Mouse (Mus musculus): ENCODE data around the gene A730049H05Rik. TPM values are rescaled to one million over a fixed set of nuclear protein-coding genes. Genes with fewer than 3 reads are reported as not detected.

A730049H05Rik gene
- polyA plus RNA-seq, 1 experiment from 2014 or later: 0.99 TPM

- H3K27ac ChIP-seq: no peak overlapping the region
- H3K36me3 ChIP-seq (replicated peaks): no peaks in the 10 kb centered on the region
- peaks cover 32% of the 10 kb centered on the region for H3K4me1 ChIP-seq
- no peak overlapping the region for H3K4me3 ChIP-seq
- H3K9me3 ChIP-seq: no peaks in the 10 kb centered on the region
- 14% methylated on average over 2 of the region's 2 CpGs for whole genome bisulfite sequencing
- no peaks in the 10 kb centered on the region for H3K27me3 ChIP-seq (ENCODE audit: poor library complexity, severe bottlenecking)
- DNase-seq (ENCODE audit: extremely low spot score, low spot score): no peak
Observed at GRCm38 (mm10) chr6:92842000-92842399, 25.7 kb downstream of the A730049H05Rik start.

DNA sequence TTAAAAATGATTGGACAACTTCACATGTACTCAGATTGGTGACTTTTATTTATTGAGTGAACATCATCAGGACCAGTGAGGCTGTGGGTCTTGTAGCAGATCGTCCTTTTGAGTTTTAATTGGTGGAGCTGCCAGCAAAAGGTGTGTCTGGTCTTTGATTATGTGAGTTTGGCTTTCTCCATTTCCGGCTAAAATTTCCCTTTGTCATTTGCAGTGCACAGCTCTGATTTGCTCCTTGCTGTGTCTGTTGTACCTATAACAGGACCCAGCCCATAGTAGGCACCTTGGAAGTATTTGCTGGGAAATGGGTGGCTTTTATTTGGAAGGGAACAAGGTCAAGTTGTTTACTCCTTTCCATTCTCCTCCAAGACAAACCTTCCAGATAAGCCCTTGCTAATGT, 27.2 kb downstream of the A730049H05Rik start:
- Histone ChIP-seq H3K4me1 (peaks cover 32% of the 10 kb centered on the region), H3K9me3 (no peaks in the 10 kb centered on the region), H3K27me3 (ENCODE audit: poor library complexity, severe bottlenecking) (no peaks in the 10 kb centered on the region), H3K27ac (no peak overlapping the region), H3K4me3 (no peak overlapping the region), H3K36me3 (replicated peaks) (no peaks in the 10 kb centered on the region)
- no peak for DNase-seq (ENCODE audit: extremely low spot score, low spot score)
- WGBS: 81% methylated on average over 2 of the region's 2 CpGs

DNA sequence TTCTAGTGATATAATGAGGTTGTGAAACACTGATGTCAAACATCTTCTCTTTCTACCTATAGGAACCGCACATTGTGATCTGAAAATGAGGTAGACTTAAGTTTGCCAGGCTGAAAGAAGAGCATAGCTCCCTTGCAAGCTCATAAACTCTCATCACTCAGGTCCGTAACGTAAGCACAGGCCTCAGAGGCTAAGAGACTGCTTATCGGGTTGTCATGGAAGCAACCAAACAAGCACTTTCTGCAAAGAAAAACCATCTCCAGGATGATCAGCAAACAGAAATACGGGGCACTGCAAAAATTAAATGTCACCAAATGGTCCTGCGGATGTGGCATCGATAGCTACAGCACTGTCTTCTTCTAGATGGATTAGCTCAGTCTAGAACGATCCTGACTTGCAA, 29.6 kb downstream of the A730049H05Rik start:
- WGBS: 93% methylated on average over 8 of the region's 8 CpGs
- Histone ChIP-seq H3K27me3 (ENCODE audit: poor library complexity, severe bottlenecking) (no peaks in the 10 kb centered on the region), H3K4me3 (no peak overlapping the region), H3K4me1 (peaks cover 30% of the 10 kb centered on the region), H3K27ac (no peak overlapping the region), H3K9me3 (no peaks in the 10 kb centered on the region), H3K36me3 (replicated peaks) (peaks cover 5% of the 10 kb centered on the region; the same call in 1 of the 2 replicates)
- DNase-seq (ENCODE audit: extremely low spot score, low spot score): no peak

DNA sequence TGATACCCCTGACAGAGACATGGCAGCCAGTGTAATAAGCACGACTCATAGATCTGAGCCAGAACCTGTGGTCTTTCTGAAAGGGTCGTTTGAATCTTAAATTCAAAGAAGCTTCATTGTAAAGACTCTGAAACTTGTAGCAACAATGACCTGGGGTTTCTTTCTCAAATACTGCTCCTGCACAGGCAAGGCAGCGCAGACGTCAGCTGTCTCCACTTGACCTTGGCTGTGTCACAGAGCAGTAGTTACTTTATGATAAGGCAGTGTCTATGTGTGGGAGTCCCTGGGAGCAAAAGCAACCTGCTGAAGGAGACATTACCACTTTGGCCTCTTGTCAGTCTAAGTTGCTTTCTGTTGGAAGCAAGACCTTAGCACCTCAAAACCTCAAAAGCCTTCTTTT, 30.3 kb downstream of the A730049H05Rik start:
- 73% methylated on average over 4 of the region's 4 CpGs for WGBS
- no peaks in the 10 kb centered on the region for H3K27me3 ChIP-seq (ENCODE audit: poor library complexity, severe bottlenecking)
- DNase-seq (ENCODE audit: extremely low spot score, low spot score): no peak
- H3K4me1 ChIP-seq: peaks cover 24% of the 10 kb centered on the region
- peaks cover 5% of the 10 kb centered on the region; the same call in 1 of the 2 replicates for H3K36me3 ChIP-seq (replicated peaks)
- H3K9me3 ChIP-seq: no peaks in the 10 kb centered on the region
- H3K27ac ChIP-seq: no peak overlapping the region
- no peak overlapping the region for H3K4me3 ChIP-seq

DNA sequence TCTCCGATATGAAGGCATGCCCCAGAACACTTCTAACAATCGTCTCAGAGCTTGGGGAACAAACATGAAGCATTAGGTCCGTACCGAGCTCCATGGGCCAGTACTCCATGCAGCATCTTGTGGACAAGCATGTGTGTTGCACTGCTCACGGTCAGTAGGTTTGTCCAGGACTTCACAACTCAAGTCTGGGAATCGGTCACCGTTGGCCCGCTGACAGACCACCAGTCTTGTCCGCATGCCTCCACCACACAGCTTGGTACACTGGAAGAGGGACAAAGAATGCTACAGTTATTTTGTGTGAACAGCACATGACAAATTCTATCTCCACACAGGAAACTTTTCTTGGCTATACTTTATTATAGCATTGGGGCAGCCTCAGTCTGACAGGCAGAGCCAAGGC, 32.9 kb downstream of the A730049H05Rik start:
- WGBS: 96% methylated on average over 9 of the region's 9 CpGs
- no peak for DNase-seq (ENCODE audit: extremely low spot score, low spot score)
- Histone ChIP-seq H3K36me3 (replicated peaks) (peaks cover 5% of the 10 kb centered on the region; the same call in 1 of the 2 replicates), H3K9me3 (no peaks in the 10 kb centered on the region), H3K27ac (no peak overlapping the region), H3K27me3 (ENCODE audit: poor library complexity, severe bottlenecking) (no peaks in the 10 kb centered on the region), H3K4me1 (peaks cover 6% of the 10 kb centered on the region; the same call in 1 of the 2 replicates), H3K4me3 (no peak overlapping the region)

DNA sequence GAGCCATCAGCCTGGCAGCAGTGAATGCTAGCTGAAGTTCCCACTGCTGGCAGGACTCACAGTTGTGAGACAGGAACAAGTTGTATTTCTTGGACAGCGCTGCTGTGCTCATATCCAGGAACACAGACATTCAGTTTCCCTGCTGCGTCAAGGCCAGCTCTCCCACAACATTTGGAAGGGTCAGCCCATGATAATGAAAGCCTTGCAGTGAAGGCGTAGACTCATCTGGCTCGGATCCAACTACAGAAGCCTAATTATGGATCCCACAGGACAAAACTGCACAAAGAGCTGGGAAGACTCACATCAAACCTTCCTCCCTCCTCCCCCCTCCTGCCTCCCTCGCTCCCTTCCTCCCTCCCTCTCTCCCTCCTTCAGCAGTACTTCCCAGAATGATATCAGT, 34.0 kb downstream of the A730049H05Rik start:
- no peak overlapping the region for H3K27ac ChIP-seq
- H3K36me3 ChIP-seq (replicated peaks): peaks cover 5% of the 10 kb centered on the region; the same call in 1 of the 2 replicates
- peaks cover 6% of the 10 kb centered on the region; the same call in 1 of the 2 replicates for H3K4me1 ChIP-seq
- H3K9me3 ChIP-seq: no peaks in the 10 kb centered on the region
- DNase-seq (ENCODE audit: extremely low spot score, low spot score): no peak
- H3K27me3 ChIP-seq (ENCODE audit: poor library complexity, severe bottlenecking): no peaks in the 10 kb centered on the region
- no peak overlapping the region for H3K4me3 ChIP-seq
- WGBS: 77% methylated on average over 5 of the region's 5 CpGs

GRCm38 (mm10) chr6:92854873-92855272, 38.6 kb downstream of the A730049H05Rik start:
- H3K4me1 ChIP-seq: peaks cover 10% of the 10 kb centered on the region; the same call in 1 of the 2 replicates
- no peak for DNase-seq (ENCODE audit: extremely low spot score, low spot score)
- H3K36me3 ChIP-seq (replicated peaks): peaks cover 13% of the 10 kb centered on the region
- no peaks in the 10 kb centered on the region for H3K9me3 ChIP-seq
- 88% methylated on average over 4 of the region's 4 CpGs for WGBS
- no peak overlapping the region for H3K4me3 ChIP-seq
- H3K27ac ChIP-seq: no peak overlapping the region
- no peaks in the 10 kb centered on the region for H3K27me3 ChIP-seq (ENCODE audit: poor library complexity, severe bottlenecking)

DNA sequence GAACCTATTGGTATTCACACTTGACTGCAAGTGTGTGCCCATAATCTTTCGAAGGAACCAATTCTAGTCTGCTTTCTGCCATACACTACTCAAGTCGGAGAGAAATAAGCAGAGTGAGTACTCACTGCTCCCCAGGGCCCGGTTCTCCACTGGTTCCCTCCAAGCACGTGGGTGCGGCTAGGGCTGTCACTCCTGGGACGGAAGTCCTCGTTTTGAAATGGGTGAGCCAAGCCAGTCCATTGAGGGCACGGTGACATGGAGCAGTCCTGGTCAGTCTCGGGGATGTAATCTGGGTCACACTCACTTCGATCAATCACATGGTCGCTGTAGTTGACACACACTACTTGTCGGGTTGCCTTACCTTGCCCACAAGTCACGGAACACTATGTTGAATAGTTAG, 41.5 kb downstream of the A730049H05Rik start:
- peaks cover 17% of the 10 kb centered on the region for H3K36me3 ChIP-seq (replicated peaks)
- H3K4me3 ChIP-seq: no peak overlapping the region
- DNase-seq (ENCODE audit: extremely low spot score, low spot score): no peak
- WGBS: 94% methylated on average over 13 of the region's 13 CpGs
- no peaks in the 10 kb centered on the region for H3K27me3 ChIP-seq (ENCODE audit: poor library complexity, severe bottlenecking)
- H3K27ac ChIP-seq: no peak overlapping the region
- H3K4me1 ChIP-seq: peaks cover 4% of the 10 kb centered on the region; the same call in 1 of the 2 replicates
- H3K9me3 ChIP-seq: no peaks in the 10 kb centered on the region

DNA sequence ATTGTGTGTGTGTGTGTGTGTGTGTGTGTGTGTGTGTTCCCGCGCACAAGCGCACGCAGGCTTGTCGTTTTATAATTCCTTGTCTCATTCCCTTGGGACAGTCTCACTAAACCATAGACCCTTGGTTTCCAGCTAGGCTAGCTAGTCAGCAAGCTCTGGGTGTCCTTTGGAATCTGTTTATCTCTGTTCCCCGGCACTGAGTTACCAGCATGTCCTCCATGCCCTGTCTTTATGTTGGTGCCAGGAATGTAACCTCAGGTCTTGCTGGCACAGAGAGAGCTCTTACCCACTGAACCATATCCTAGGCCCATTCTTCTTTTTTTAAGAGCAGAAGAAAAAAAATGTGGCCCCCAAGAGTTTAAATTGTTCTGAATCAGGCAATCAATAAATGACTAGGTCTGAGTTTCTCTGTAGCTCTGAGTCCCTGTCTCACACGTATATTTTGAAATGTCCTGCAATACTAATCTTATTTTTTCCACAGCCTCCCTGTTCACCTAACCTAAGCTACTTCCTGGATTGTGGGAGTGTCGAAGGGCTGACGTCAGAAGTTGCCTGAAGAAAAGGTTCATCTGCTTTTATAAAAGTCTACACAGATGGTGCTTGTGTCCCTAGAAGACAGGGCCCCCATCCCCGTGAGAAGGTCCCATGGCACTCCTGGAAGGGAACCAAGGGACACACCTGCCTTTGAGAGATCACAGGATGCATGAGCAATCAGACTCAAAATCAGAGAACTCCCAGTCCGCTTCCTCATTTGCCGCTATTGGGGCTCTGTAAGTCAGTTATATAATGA, 42.6 kb downstream of the A730049H05Rik start:
- no peaks in the 10 kb centered on the region for H3K27me3 ChIP-seq (ENCODE audit: poor library complexity, severe bottlenecking)
- WGBS: 86% methylated on average over 12 of the region's 12 CpGs
- peaks cover 4% of the 10 kb centered on the region; the same call in 1 of the 2 replicates for H3K4me1 ChIP-seq
- no peaks in the 10 kb centered on the region for H3K9me3 ChIP-seq
- no peak overlapping the region for H3K27ac ChIP-seq
- H3K4me3 ChIP-seq: no peak overlapping the region
- peaks cover 17% of the 10 kb centered on the region for H3K36me3 ChIP-seq (replicated peaks)
- DNase-seq (ENCODE audit: extremely low spot score, low spot score): no peak

DNA sequence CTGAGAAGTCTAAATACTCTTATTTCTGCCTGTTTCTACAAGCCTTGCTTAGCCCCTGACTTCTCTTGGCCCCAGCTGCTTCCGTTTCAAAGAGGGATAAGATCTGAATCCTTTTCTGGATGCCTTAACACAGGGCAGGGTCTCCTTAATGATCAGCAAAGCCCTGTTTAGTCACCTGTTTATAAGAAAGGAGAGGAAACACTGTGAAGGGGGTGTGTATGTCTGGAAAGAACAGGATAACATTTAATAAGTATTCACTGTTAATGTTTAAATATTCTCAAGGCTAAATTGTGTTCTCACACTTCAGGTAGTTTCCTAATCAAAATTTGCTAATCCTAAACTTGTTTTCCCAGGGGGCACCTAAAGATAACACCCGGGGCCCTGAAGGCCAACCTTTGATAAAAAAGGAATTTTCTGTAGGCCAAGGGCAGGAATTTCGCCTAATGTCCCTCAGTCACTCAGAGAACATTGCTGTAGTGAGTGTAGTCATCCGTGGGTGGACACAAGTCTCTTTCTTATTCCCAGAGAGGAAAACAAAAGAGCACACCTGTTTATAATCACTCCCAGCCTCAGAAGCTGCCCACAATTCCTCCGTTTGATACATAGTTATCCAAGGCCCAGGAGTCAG, 44.1 kb downstream of the A730049H05Rik start:
- Histone ChIP-seq H3K27me3 (ENCODE audit: poor library complexity, severe bottlenecking) (no peaks in the 10 kb centered on the region), H3K27ac (no peak overlapping the region), H3K9me3 (no peaks in the 10 kb centered on the region), H3K4me3 (no peak overlapping the region), H3K36me3 (replicated peaks) (peaks cover 17% of the 10 kb centered on the region), H3K4me1 (peaks cover 4% of the 10 kb centered on the region; the same call in 1 of the 2 replicates)
- 67% methylated on average over 5 of the region's 5 CpGs for WGBS
- no peak for DNase-seq (ENCODE audit: extremely low spot score, low spot score)

- no peaks in the 10 kb centered on the region for H3K27me3 ChIP-seq (ENCODE audit: poor library complexity, severe bottlenecking)
- H3K27ac ChIP-seq: no peak overlapping the region
- H3K36me3 ChIP-seq (replicated peaks): peaks cover 12% of the 10 kb centered on the region
- 79% methylated on average over 9 of the region's 9 CpGs for WGBS
- H3K4me1 ChIP-seq: no peaks in the 10 kb centered on the region
- no peak for DNase-seq (ENCODE audit: extremely low spot score, low spot score)
- H3K4me3 ChIP-seq: no peak overlapping the region
- H3K9me3 ChIP-seq: no peaks in the 10 kb centered on the region
Observed at GRCm38 (mm10) chr6:92862599-92862998, 46.3 kb downstream of the A730049H05Rik start.

GRCm38 (mm10) chr6:92869089-92869581, 52.9 kb downstream of the A730049H05Rik start, which contains the start of gene Gm15737:
TSS of gene Gm15737 (plus strand) at chr6:92869357.
- Histone ChIP-seq H3K4me3 (no peak within 1 kb of the TSS), H3K4me1 (peaks cover 13% of the 10 kb centered on the region; the same call in 1 of the 2 replicates), H3K9me3 (no peaks in the 10 kb centered on the region), H3K27me3 (ENCODE audit: poor library complexity, severe bottlenecking) (no peaks in the 10 kb centered on the region), H3K27ac (no peak within 1 kb of the TSS), H3K36me3 (replicated peaks) (peaks cover 16% of the 10 kb centered on the region)
- no peak for DNase-seq (ENCODE audit: extremely low spot score, low spot score)
- WGBS: 74% methylated on average over 4 of the region's 4 CpGs
